8 mouse cellular contexts compared by ENCODE assay signal in the genomic region with DNA sequence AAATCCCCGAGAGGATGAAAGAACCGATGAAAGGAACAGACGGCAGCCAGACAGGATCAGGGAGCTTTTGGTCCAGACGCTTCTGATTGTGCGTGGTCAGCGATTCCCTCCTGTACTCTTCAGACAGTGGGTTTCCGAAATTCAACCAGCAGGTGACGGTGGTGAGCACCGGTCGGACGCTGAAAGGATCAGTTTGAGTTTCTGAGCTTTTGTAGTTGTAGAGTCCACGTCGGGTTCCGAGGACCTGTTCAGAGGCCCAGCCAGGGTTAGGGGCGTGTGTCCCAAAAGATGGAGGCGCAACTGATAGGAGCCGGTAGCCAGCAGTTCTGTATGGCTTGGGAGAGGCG. TPM values are rescaled to one million over a fixed set of nuclear protein-coding genes. Genes with fewer than 3 reads are reported as not detected.
A peak's percentile ranks its signal among the peaks of the same experiment; 100 is the strongest.
DNase-seq lines count a peak whose midpoint lies in the region; TF ChIP-seq lines count a peak whose summit lies in the region.

No protein-coding gene starts in this region.

- H3K9ac ChIP-seq in CH12.LX (ENCODE audit: insufficient read depth, low read depth): peak overlapping the region; percentile 56

- TF ChIP-seq CTCF in CH12.LX (conservative IDR thresholded peaks at IDR 0.05 in 1 of 2, IDR thresholded peaks at IDR 0.05 in 1 of 2; ENCODE audit: low read depth in 2 of 2, low read length in 2 of 2): peak; percentile 89 to 92

- TF ChIP-seq POLR2A in CH12.LX (IDR thresholded peaks at IDR 0.05; ENCODE audit: low read depth, low read length): no peak

- in situ Hi-C loops in CH12.LX (cut with MboI; ENCODE audit: low pct_ligation_motif_present, low pct_unique_long_range_greater_than_20kb, low sequenced_read_pairs): loop anchor here (5.0 kb wide), 1 partner anchor 37 kb away; no protein-coding TSS in a partner anchor

- peak; percentile 64 for TF ChIP-seq RAD21 in CH12.LX (IDR thresholded peaks at IDR 0.05; ENCODE audit: low read depth, low read length)

- peaks cover 21 to 62% of the 10 kb centered on the region in 2 experiments for H3K4me1 ChIP-seq in CH12.LX (ENCODE audit: control insufficient read depth in 1 of 2, insufficient read depth in 2 of 2)

- peaks cover 17 to 54% of the 10 kb centered on the region in 2 experiments for H3K36me3 ChIP-seq in CH12.LX (replicated peaks in 1 of 2; ENCODE audit: control insufficient read depth in 1 of 2, insufficient read depth in 1 of 2, low read length in 1 of 2)

- TF ChIP-seq EP300 in CH12.LX (IDR thresholded peaks at IDR 0.05; ENCODE audit: low read length): no peak

- peak; percentile 81 for DNase-seq in adrenal gland, postnatal 14 days
- no peak for DNase-seq in adrenal gland, adult (ENCODE audit: inconsistent age in 2 of 2, low spot score in 1 of 2)
- peak; percentile 88 for DNase-seq in CH12.LX (ENCODE audit: extremely low read depth)
- DNase-seq in cerebellum, adult 9-11 months: peak; percentile 57
- DNase-seq in gastrocnemius, postnatal 10 days: peak; percentile 61
- DNase-seq in kidney, postnatal 14 days: peak; percentile 86
- DNase-seq in lung, postnatal 14 days: peak; percentile 78
- DNase-seq in right cerebral cortex, postnatal 25 days: peak; percentile 25

- H3K27ac ChIP-seq in CH12.LX (ENCODE audit: insufficient read depth, low read depth): peak overlapping the region; percentile 63

- no peaks in the 10 kb centered on the region for H3K79me2 ChIP-seq in CH12.LX (replicated peaks; ENCODE audit: control insufficient read depth, extremely low read depth, insufficient read depth, poor library complexity, severe bottlenecking)

- H3K4me3 ChIP-seq in CH12.LX (replicated peaks in 1 of 3; ENCODE audit: low read depth in 2 of 3, low read length in 2 of 3, poor library complexity in 1 of 3): peak overlapping the region; percentile 50 to 74 (median 57)

- dilution Hi-C loops in CH12.LX (cut with MboI; ENCODE audit: extremely low pct_ligation_motif_present, extremely low pct_unique_long_range_greater_than_20kb, low sequenced_read_pairs): no loop called here

- H3K9me3 ChIP-seq in CH12.LX (replicated peaks; ENCODE audit: low read length): peaks cover 10% of the 10 kb centered on the region

- H3K4me2 ChIP-seq in CH12.LX (ENCODE audit: insufficient read depth, low read depth, poor library complexity, severe bottlenecking): peak overlapping the region; percentile 41

- no peaks in the 10 kb centered on the region for H3K27me3 ChIP-seq in CH12.LX (replicated peaks)

TF ChIP-seq in CH12.LX, 34 proteins besides CTCF, POLR2A, EP300 and RAD21:
- TF ChIP-seq SMC3 (IDR thresholded peaks at IDR 0.05; ENCODE audit: low read depth, low read length) (peak; percentile 93), ETS1 (conservative IDR thresholded peaks at IDR 0.05; ENCODE audit: low read depth, low read length) (no peak), MAFK (IDR thresholded peaks at IDR 0.05; ENCODE audit: insufficient replicate concordance, low read length) (peak; percentile 99), IRF4 (IDR thresholded peaks at IDR 0.05; ENCODE audit: low read depth, low read length) (peak; percentile 21; the same call in 1 of the 2 replicates), SIN3A (IDR thresholded peaks at IDR 0.05; ENCODE audit: low read length) (peak; percentile 62), MEF2A (IDR thresholded peaks at IDR 0.05; ENCODE audit: borderline replicate concordance, low read depth, low read length) (peak; percentile 13; the same call in 1 of the 2 replicates), CHD2 (IDR thresholded peaks at IDR 0.05; ENCODE audit: low read length) (peak; percentile 41; the same call in 1 of the 2 replicates), USF2 (conservative IDR thresholded peaks at IDR 0.05; ENCODE audit: low read depth, low read length) (no peak), MYC (IDR thresholded peaks at IDR 0.05; ENCODE audit: low read depth, low read length) (peak; percentile 73), ZC3H11A (IDR thresholded peaks at IDR 0.05; ENCODE audit: low read depth, low read length) (no peak)
TF ChIP-seq in CH12.LX: peak in this region for 7.

RNA-seq across cellular contexts. Expression of a gene that starts 0.7 kb away (rescaled TPM):
- total RNA-seq in adrenal gland, postnatal 14 days (2021): 4.1 and 4.4 TPM in 2 replicates
- 3.3 and 3.9 TPM in 2 replicates for total RNA-seq in CH12.LX (2012; rRNA removed)
- 1.3 and 1.8 TPM in 2 replicates for total RNA-seq in CH12.LX (2014; rRNA removed)
- 1.5 and 2.1 TPM in 2 replicates for polyA plus RNA-seq in CH12.LX (2012; ENCODE audit: insufficient read length, low read depth)
- 1 to 10 TPM; 2.3 to 3.7 TPM for total RNA-seq in gastrocnemius, postnatal 10 days (2021)

RNA-seq across cellular contexts. Expression of a gene that starts 2.7 kb away (rescaled TPM):
- total RNA-seq in adrenal gland, postnatal 14 days (2021): not detected in 2 replicates
- total RNA-seq in CH12.LX (2012; rRNA removed) (not detected in 2 replicates), CH12.LX (2014; rRNA removed) (not detected in 2 replicates)
- polyA plus RNA-seq in CH12.LX (2012; ENCODE audit: insufficient read length, low read depth): not detected in 2 replicates
- not detected for total RNA-seq in gastrocnemius, postnatal 10 days (2021)

RNA-seq across cellular contexts. Expression of a gene that starts 14.9 kb away (rescaled TPM):
- 2.1 and 14.4 TPM in 2 replicates for total RNA-seq in adrenal gland, postnatal 14 days (2021)
- total RNA-seq in CH12.LX (2012; rRNA removed): 38.9 and 39.6 TPM in 2 replicates
- 58.2 and 66.2 TPM in 2 replicates for total RNA-seq in CH12.LX (2014; rRNA removed)
- 66.7 and 70.9 TPM in 2 replicates for polyA plus RNA-seq in CH12.LX (2012; ENCODE audit: insufficient read length, low read depth)
- 1 to 10 TPM in 1 of 2 experiments, under 1 TPM in 1; 0.42 to 1.0 TPM for total RNA-seq in gastrocnemius, postnatal 10 days (2021)

RNA-seq across cellular contexts. Expression of a gene that starts 20.3 kb away (rescaled TPM):
- total RNA-seq in adrenal gland, postnatal 14 days (2021): 1.8 and 2.1 TPM in 2 replicates
- total RNA-seq in CH12.LX (2012; rRNA removed): 0.34 and 0.59 TPM in 2 replicates
- 0.35 and 0.86 TPM in 2 replicates for total RNA-seq in CH12.LX (2014; rRNA removed)
- polyA plus RNA-seq in CH12.LX (2012; ENCODE audit: insufficient read length, low read depth): 0.33 and 0.41 TPM in 2 replicates
- total RNA-seq in gastrocnemius, postnatal 10 days (2021): 1 to 10 TPM; 1.8 to 2.4 TPM

RNA-seq across cellular contexts. Expression of a gene that starts 20.4 kb away (rescaled TPM):
- 45.9 and 48.8 TPM in 2 replicates for total RNA-seq in adrenal gland, postnatal 14 days (2021)
- total RNA-seq in CH12.LX (2012; rRNA removed) (51.0 and 56.1 TPM in 2 replicates), CH12.LX (2014; rRNA removed) (21.4 and 22.9 TPM in 2 replicates)
- 40.1 and 46.2 TPM in 2 replicates for polyA plus RNA-seq in CH12.LX (2012; ENCODE audit: insufficient read length, low read depth)
- 10 to 100 TPM; 31.2 to 31.8 TPM for total RNA-seq in gastrocnemius, postnatal 10 days (2021)

Comparison
In these comparisons a context has a peak if more than half of its experiments do, and no peak if none do; other contexts are left out.
1. DNase-seq: peak in adrenal gland, postnatal 14 days (single experiment), CH12.LX (single experiment), cerebellum, adult 9-11 months (single experiment), gastrocnemius, postnatal 10 days (single experiment), kidney, postnatal 14 days (single experiment), lung, postnatal 14 days (single experiment) and right cerebral cortex, postnatal 25 days (single experiment); none in adrenal gland, adult (0 of 2).